Mouse (Mus musculus) left cerebral cortex, adult 2 months (tissue): Measurements from ENCODE around the gene Kcne4. TPM values are rescaled to one million over a fixed set of nuclear protein-coding genes. Genes with fewer than 3 reads are reported as not detected.

ENCODE experiments used
- DNase-seq, 2 experiments: peaks; one replicate each; pipeline ENCODE4 v3.0.0; 2021 to 2022; ENCODE audit warnings: low spot score in 2 of 2, mixed read lengths in 1 of 2; ENCODE audit errors: extremely low spot score in 1 of 2
- H3K27ac ChIP-seq: fragments of 200-600 bp; 2 replicates; pipeline ENCODE4 v1.8.1; 2022
- H3K4me3 ChIP-seq: fragments of 200-600 bp; 2 replicates; pipeline ENCODE4 v1.8.1; 2022
- CTCF ChIP-seq: fragments of 200-600 bp; IDR thresholded peaks from 2 replicates; pipeline ENCODE4 v1.8.1; 2022; ENCODE audit warnings: antibody characterized with exemption, mild to moderate bottlenecking, moderate library complexity
- intact Hi-C: fragments of 180-260 bp; cut with DNase I; formaldehyde crosslinking; loops from one replicate; pipeline ENCODE4 v1.15.1; 2025
- total RNA-seq, 2 experiments: library from RNA; stranded (reverse); gene quantifications; 2 replicates each; pipeline ENCODE4 v1.2.3; 2021

The Kcne4 gene
- total RNA-seq, 2 experiments from 2014 or later: 0.84 to 1.4 TPM

DNA sequence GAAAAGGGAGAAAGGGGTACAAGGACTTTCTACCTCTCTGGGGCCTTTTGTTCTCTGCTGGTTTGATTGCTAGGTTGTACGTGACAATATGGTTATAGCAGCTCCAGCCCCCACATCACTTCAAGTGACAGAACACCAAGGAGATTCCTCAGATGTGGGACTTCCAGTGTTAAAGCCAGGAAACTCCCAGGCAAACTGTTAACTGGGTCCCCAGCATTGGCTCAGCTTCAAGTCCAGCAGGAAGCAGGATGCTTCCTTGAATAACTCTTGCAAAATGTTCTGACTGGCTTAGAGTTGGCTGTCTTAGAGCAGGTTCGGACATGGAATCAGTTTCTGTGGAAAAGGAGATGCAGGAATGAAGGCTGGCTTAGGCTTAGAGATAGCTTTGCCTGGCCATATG is 47.3 kb downstream of the Kcne4 start:
- H3K27ac ChIP-seq: no peak overlapping the region
- intact Hi-C loops: loop anchor here (1.0 to 10.0 kb wide), 3 partner anchors 122 to 721 kb away; no protein-coding TSS in a partner anchor

DNA sequence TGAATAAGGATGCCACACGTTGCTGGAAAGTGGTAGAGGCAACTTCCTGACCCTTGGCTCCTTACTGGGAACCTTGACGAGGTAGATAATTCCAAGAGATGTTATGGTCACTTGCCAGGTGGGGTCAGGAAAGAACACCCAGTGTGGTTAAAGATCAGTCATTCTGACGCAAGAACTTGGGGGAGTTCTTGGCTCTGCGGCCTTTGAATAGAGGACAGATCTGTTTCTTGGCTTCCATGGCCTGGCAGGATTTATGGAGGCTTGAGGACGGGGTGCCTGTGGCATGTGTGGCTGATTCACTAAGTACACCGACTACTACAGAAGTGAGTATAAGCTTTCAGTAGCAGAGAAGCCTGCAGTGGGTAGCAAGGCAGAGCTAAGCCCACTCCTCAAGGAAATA is 47.8 kb downstream of the Kcne4 start:
- TF ChIP-seq CTCF: no peak
- DNase-seq: no peak
- no peak overlapping the region for H3K27ac ChIP-seq

More for the DNA sequence above, 47.3 kb downstream of the Kcne4 start:
- TF ChIP-seq CTCF: no peak
- DNase-seq: peak; percentile 16 to 36
- H3K4me3 ChIP-seq: no peak overlapping the region

DNA sequence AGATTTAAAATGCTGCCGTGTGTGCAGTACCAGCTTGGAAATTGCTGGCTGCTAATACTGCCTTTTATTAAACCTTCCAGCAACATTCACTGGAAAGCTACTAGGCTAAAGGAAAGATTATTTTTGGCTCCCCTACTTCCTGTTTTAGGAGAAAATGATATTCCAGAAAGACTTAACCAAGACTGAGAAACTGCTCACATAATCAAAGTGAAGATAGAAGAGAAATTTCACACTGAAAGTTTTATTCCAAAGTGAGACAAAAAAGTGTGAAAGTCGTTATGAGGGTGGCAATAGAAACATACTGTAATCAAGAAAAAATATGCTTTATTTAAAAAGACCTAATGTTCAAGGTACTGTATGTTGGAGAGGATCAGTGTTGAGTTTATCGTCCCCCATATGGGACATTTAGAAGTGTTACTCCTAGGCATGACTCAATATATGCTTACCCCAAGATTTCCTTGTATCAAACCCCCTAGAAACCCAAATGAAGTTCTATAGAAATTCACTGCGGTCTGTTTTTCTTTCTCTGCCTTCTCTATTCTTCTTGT is 48.3 kb downstream of the Kcne4 start:
- no peak for TF ChIP-seq CTCF
- no peak overlapping the region for H3K4me3 ChIP-seq
- no peak for DNase-seq
- H3K27ac ChIP-seq: no peak overlapping the region
- intact Hi-C loops: loop anchor here (1.0 to 10.0 kb wide), 4 partner anchors 123 to 720 kb away; no protein-coding TSS in a partner anchor

More for the DNA sequence above, 47.8 kb downstream of the Kcne4 start:
- intact Hi-C loops: loop anchor here (1.0 to 10.0 kb wide), 3 partner anchors 122 to 720 kb away; no protein-coding TSS in a partner anchor
- H3K4me3 ChIP-seq: no peak overlapping the region

DNA sequence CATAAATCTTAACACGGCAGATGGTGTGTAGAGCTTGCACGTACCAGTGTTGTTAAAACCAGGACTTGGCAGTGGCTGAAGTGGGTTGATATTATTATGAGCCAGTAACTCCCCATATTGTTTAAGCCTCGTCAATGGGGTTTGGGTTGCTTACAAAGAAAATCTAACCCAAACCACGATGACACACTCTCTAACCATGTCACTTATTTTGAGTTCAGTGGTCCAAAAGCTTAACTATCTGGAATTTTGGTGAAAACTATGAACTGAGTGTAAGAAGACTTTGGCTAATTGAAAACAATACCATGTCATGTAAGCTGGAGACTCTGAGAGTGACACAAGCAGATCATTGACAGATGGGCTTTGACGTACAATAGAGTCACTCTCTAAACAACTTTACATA is 49.4 kb downstream of the Kcne4 start:
- TF ChIP-seq CTCF: no peak
- H3K4me3 ChIP-seq: no peak overlapping the region
- intact Hi-C loops: loop anchor here (5.0 to 10.0 kb wide), 2 partner anchors 621 to 719 kb away; no protein-coding TSS in a partner anchor
- H3K27ac ChIP-seq: no peak overlapping the region
- DNase-seq: no peak

DNA sequence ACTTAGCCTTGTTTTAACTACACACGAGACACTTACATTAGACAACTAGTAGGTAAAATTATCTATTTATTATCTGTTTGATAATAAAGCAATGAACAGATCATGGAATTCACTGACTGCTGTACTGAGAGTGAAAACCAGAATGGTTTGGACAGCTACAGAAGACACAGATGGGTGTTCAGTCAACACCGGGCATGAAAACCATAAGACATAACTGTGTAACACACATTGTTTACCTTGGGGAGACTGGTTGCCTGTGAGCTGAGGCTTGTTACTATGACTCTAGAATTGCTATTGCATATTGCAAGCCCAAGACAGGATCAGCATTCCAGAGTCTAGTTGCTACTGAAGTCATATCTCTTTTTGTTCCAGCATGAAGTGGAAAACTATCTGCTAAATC is 49.9 kb downstream of the Kcne4 start:
- DNase-seq: no peak
- intact Hi-C loops: loop anchor here (5.0 to 10.0 kb wide), 2 partner anchors 621 to 718 kb away; no protein-coding TSS in a partner anchor
- no peak overlapping the region for H3K27ac ChIP-seq
- TF ChIP-seq CTCF: no peak
- H3K4me3 ChIP-seq: no peak overlapping the region

Other genes with a start within 250 kb of the Kcne4 start
- 100 to 1,000 TPM; 166 to 169 TPM for gene Acsl3, start 158.9 kb upstream of the Kcne4 start, total RNA-seq
- 10 to 100 TPM; 17.0 to 25.6 TPM for gene Utp14b, start 158.7 kb upstream of the Kcne4 start, total RNA-seq